Mouse (Mus musculus) mesoderm, embryonic 11.5 days (tissue): ENCODE results near the gene Adarb2.

ENCODE experiments used
- DNase-seq: peaks from one replicate; pipeline ENCODE4 v3.0.0-alpha.2; 2012; ENCODE audit warnings: low read depth, low spot score

Adarb2 gene

DNA sequence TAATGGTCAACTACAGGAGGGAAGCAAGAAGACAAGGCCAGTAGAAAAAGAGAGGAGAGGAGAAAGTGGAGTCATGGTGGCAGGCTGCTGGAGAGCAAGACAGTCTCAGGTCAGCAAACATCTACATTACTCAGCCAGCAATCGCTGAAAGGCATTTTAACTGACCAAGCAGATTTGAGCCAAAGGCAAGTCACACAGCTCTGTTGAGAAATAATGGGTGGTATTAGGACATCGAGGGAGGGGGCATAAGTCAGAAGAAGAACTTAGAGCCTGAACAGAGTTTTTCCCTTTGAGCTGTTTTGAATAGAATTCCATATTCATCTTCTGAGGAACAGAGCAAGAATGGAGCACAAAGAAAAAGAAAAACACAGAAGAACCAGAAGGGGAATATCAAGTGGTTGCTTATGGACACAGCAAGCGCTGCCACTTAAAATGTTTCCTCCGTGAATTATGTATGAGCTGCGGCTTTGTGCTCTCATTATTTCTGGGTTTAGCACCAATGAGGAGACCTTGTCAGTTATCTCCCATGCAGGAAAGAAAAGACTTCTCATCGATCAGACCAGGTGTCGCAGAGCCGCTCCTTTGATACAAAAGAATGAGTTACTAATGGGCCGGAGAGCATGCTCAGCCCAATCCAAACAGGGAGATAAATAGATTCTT, 477.9 kb downstream of the Adarb2 start:
- DNase-seq = peak; percentile 34

- no peak for DNase-seq
These were observed 488.8 kb downstream of the Adarb2 start for GRCm38 (mm10) chr13:8691448-8691847.

DNA sequence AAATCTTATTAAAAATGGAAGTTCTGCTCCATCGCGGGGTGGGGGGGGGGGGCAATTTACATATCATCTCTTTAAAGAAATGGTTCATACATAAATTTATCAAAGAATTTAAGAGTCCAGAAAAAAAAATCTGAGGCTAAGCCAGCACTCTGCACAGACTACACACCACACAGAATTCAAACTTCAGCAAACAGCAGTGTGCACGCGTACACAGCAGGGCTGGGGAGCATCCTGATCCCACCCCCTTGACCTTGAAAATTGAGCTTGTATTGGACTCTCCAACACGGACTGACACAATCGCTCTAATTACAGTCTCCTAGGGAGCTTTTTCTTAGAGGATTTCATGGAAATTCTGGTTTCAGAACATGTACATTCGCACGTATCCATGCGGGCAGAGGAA, 490.1 kb downstream of the Adarb2 start:
- no peak for DNase-seq

DNA sequence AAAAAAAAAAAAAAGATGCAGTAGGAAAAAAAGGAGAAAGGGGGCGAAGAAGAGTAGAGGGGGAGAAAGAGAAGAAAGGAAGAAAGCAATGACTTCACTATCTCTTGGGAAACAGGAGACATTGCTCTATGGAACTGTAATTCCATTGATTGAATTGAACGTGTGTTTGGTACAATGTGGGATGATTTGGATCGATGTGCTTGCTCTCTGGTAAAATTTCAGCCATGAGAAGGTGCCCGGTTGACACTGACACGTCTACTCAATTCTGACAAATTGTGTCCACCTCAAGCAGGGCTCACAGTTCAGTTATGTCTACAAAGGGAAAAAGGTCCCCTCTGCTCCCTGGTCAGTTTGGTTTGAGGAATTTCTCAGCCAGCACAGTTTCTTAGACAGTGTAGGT, 495.8 kb downstream of the Adarb2 start:
- no peak for DNase-seq

DNA sequence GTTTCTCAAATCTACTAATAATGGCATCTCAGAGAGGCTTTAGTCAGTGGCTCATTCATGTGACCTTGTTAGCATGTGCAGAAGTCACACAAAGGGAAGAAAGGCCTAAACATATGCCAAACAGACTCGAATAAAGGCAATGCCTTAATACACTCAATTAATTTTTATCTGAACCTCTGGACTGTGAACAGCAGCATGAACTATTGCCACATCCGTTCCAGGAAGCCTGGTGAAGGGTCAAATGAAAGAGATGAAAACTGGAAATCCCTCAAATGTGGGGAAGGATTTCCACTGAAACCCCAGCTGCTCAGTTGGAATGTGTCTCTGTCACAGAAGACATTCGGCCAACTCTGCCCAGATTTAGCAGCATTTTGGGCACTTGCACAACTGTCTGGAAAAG, 497.2 kb downstream of the Adarb2 start:
- no peak for DNase-seq

DNA sequence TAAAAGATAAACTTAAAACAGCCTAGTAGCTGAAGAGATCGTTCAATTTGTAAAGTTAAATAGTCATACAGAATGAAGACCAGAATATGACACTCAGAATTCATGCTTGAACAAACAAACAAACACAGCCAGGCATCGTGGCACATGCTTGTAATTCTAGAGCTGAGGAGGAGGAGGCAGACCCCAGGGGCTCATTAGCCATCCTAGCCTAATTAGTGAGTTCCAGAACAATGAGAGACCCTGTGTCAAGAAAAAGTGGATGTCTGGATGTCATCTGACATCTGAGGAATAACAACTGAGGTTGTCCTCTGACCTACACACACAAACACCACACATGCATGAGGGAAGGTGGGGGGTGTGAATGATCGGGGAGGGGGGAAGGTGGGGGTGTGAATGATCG, 498.3 kb downstream of the Adarb2 start:
- no peak for DNase-seq

DNA sequence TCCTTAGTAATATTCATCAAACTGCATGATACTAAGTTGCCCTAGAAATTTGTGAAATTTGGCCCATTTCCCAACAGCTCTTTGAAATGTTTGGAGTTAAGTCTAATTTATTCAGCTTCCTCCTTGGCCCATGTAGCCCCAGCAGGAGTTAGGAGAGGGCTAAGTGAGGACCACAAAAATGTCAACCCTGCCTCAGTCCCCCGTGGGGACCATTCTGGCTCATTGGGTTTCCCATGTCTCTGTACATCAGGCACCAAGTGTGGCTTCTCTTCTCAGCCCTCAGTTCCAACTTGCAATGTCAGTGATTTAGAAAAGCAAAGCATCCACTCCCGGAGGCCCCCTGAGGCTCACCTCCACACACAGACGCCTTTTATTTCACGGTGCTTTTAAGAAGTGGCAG, 502.6 kb downstream of the Adarb2 start:
- DNase-seq = peak; percentile 32

- DNase-seq = no peak
These were observed 510.7 kb downstream of the Adarb2 start for GRCm38 (mm10) chr13:8713377-8713776.

DNA sequence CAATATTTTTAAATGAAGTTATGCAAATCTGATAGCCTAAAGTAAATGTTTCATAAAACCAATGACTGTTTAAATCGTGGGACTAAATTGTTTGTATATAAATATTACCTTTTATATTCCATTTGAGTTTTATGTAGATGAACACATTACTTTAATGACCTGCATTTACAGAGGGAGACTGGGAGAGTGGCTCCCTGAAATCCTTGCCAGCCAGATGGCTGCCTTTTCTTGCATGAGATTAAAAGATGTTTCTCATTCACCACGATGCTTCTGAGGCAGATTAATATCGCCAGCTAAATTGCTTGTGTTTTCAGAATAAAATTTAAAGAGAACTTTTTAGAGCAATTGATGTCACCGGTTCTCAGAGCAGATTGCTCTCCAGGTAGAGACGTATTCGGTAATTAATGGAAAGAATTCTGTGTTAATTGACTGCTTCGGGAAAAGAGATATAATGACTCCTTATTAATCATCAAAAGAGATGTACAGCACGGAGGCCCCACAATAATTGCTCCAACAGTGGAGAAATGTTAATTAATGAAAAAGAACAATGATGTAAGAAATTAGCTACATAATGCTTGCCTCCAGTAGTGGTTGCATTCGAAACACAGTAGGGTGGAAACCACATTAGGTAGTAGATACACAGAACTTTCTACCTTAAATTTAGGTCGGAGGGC, 527.4 kb downstream of the Adarb2 start:
- DNase-seq = no peak

- no peak for DNase-seq
These were observed 534.6 kb downstream of the Adarb2 start for GRCm38 (mm10) chr13:8737139-8737865.

DNA sequence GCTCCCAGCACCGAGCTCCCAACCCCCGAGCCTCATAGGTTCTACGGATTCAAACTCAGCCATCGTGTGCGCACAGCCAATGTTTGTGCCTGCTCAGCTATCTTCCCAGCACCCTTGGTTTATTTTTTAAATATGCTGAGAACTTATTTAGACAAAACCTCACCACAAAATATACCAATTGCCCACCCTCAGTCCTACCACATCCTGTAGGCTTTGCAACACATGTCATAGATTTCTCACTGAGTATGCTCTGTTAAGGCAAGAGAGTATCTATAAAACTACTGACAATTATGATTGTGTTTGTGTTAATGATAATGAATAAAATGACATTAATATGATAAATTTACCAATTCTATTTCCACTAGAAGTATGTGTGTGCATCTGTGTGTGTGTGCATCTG, 540.1 kb downstream of the Adarb2 start:
- no peak for DNase-seq

GRCm38 (mm10) chr13:8744565-8744964, 541.9 kb downstream of the Adarb2 start:
- DNase-seq = peak; percentile 25

- no peak for DNase-seq
These were observed 542.9 kb downstream of the Adarb2 start for GRCm38 (mm10) chr13:8745596-8745995.

DNA sequence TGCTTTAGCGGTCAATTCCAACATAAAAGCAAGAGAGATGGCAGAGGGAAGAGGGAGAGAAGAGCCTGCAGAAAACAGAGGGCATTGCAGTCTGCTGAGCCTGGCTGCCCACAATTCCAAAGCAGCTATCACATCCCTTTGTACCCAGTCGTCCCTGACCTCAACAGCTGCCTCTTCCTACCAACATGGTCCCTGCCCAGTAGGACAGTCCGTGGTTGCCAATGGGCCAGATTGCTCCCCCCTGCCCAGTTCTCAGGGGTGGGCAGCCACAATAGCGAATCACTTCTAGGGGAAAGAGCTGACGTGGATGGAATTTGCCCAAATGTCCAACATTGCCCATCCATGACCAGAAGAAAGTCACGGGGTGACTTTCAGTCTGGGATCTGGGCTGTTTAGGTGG, 546.8 kb downstream of the Adarb2 start:
- no peak for DNase-seq

DNA sequence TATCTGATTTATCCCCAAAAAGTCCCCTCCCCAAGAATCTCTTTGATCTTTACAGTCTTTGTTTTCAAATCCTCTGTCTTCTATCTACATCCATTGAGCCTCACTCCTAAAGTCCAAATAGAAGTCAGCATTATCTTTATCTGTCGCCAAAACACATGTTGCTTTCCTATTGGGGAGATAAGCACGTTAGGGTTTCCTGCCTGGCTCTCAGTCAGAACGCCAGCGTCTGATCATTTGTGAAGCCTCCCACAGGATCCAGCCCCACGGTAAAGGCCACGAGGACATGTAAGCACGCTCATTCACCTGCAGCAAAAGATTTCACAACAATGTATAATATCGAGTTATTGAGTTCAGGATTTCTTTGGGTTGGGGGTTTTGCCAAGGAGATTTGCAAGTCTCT, 558.3 kb downstream of the Adarb2 start:
- no peak for DNase-seq

- DNase-seq = no peak
These were observed 567.1 kb downstream of the Adarb2 start for GRCm38 (mm10) chr13:8769654-8770227.

- DNase-seq = no peak
These were observed 568.0 kb downstream of the Adarb2 start for GRCm38 (mm10) chr13:8770616-8771015.

DNA sequence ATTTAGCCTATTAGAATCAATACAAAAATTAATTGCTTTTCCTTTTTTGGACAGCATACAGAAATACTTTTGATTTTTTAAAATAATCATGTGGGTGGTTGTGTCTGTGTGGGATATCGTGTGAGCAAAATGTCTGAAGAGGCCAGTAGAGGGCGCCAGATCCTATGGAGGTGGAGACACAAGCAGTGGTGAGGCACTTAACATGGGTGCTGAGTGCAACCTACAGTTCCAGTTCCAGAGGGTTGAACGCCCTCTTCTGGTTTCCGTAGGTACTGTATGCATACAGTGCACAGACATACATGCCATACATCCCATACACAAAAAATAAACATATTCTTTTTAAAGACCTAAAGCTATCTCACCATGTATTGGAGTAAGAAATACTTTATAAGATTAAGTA, 577.8 kb downstream of the Adarb2 start:
- DNase-seq = peak; percentile 65

GRCm38 (mm10) chr13:8782636-8783035, 580.0 kb downstream of the Adarb2 start:
- DNase-seq = peak; percentile 34

DNA sequence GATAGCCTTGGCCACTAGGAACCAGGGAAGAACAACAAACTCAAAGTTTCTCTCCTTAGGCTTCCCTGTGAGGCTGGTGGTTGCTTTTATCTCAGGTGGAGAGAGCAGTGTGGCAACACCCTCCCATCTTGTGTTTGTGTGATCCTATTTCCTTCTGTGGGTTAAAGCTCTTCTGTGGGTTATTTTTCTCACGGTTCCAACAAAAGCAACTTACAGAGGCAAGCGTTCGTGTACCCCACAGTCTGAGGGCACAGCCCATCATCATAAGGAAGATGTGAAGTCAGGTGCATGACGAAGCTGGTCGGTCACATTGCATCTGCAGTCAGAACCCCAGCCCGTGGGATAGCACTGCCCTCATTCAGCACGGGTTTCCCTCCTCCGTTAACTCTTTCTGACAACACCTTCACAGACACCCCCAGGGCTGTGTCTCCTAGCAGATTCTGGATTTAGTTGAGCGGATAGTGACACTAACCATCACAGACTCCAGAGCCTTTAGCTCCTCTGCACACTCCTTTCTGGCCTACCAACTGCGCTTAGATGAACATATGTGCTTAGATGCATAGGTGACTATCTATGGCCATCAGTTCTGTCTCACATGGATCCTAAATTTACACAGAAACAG, 581.1 kb downstream of the Adarb2 start:
- DNase-seq = no peak

DNA sequence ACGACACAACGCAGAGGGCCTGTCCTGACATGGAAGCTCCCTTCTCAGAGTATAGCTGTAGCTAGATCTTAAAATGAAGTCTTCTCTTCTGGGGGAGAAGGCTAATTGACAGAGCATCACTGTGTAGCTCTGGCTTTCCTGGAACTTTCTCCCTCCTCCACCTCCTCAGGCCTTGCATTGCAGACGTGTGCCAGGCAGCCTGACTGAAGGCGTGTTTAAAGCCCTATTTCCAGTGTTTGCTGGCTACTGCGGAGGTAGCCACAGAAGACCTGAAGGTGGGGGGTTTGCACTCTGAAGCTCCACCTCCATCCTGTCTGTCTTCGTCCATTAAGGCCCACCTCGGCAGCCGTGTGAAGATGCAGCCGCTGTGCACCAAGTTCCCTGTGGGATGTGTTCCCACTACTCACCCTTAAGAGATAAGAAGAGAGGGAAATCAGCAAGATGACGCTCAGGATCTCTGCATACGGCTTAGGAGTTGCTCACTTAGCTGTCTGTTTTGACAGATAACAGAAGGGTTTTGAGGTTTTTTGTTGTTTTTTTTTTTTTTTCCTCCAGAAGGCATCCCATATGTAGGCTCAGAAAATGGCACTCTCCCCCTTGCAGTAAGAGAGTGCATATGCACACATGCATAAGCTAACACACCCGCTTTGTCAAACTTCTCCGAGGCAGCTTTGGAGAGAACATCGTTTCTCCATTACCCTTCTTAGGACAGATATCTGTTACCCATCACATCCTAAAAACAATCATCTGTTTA, 581.8 kb downstream of the Adarb2 start:
- no peak for DNase-seq
